Mouse (Mus musculus) myocyte (in vitro differentiated cells): ENCODE results near the gene Rnf220.

Experiments used
- E2F4 ChIP-seq: IDR thresholded peaks from one replicate; pipeline ENCODE4 v1.6.1; 2011; ENCODE audit warnings: mild to moderate bottlenecking, control low read depth, moderate library complexity; ENCODE audit not compliant: insufficient read depth
- MAX ChIP-seq: IDR thresholded peaks from one replicate; pipeline ENCODE4 v1.6.1; 2011; ENCODE audit warnings: low read depth, mild to moderate bottlenecking, control low read depth
- MYOG ChIP-seq, 3 experiments: IDR thresholded peaks; one replicate each; pipeline ENCODE4 v1.6.1; 2011; ENCODE audit warnings: control low read depth in 2 of 3, low read depth in 2 of 3, mild to moderate bottlenecking in 2 of 3; ENCODE audit not compliant: insufficient read length in 2 of 3, control insufficient read depth in 1 of 3, insufficient read depth in 1 of 3
- POLR2A ChIP-seq: IDR thresholded peaks from one replicate; pipeline ENCODE4 v1.6.1; 2011; ENCODE audit warnings: low read depth, mild to moderate bottlenecking, control low read depth, moderate library complexity; ENCODE audit not compliant: insufficient read length

DNA sequence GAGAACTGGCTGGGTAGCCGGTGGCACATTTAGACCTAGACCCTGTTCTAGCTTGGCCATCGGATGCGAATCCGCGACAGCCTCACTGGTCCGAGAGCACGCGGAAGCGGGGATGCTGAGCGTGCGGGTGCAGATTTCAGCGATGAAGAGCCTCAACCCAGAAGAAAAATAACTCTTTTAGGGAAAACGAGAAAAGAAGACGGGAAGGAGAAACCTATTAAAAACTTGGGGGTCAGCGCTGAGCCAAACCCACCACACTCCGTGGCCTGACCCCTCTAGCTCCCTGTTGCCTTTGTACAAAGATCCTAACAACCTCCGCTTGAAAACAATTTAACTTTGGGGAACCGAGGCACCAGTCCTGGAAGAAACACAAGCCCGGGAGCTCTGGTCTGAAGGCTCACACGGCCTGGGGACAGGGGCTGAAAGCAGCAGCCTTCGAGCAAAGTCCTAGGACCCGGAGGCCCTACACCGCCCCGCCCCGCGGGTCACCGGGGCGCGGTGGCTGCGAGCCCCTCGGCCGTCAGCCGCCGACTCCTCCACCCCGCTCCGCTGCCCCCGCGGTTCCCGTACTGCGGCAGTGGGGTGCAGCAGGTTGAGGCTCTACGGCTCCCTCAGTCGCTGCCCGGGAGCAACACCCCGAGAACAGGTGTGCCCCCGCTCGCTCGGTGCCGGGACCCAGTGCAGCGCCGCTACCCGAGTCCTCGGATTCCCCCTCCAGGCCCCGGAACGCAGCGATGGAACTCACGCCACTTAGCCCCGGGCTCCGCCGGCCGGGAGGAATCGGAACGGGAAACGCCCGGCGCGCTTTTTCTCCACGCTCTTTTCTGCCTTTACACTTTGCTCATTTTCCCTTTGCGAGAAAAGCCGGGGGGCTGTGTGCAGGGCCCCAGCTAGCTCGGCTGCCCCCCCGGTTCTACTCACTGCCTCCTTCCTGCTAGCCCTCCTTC, 2.7 kb downstream of the Rnf220 start:
- TF ChIP-seq POLR2A (no peak), MYOG (IDR thresholded peaks at IDR 0.05; ENCODE audit: control insufficient read depth in 1 of 3, insufficient read depth in 1 of 3, insufficient read length in 2 of 3, low read depth in 2 of 3) (no peak), MAX (no peak), E2F4 (no peak)
